Mouse (Mus musculus): ENCODE data around the gene Syt13. TPM values are rescaled to one million over a fixed set of nuclear protein-coding genes. Genes with fewer than 3 reads are reported as not detected.

The Syt13 gene
- total RNA-seq (2023), result not detected

DNA sequence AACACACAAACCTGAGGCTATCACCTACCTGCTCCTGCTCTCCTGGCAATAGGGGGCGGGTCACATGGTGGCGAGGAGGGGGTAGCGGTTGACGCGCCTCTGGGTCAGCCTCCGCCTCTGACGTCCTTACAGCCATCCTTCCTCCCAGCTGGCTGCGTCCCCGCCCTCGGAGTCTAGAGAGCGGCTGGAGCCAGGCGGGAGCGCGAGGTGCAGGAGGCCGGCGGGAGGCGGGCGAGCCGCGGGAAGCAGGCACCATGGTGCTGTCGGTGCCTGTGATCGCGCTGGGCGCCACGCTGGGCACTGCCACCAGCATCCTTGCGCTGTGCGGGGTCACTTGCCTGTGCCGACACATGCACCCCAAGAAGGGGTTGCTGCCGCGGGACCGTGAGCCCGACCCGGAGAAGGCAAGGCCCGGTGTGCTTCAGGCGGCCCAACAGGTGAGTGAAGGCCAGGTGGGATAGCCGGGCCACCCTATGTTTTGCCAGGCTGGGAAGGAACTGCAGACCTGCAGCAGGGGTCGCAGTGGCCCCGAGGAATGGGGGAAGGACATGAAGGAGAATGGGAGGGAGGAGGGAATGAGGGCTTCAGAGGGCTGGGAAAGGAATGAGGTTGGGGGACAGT lies at the start of gene Syt13:
Syt13 (plus strand) TSS at position 166 of the 621 bp plus-strand sequence.

Other genes starting within 250 kb of the Syt13 start
- 1 to 10 TPM; 3.1 to 5.8 TPM for gene Prdm11, start 131.1 kb downstream of the Syt13 start, total RNA-seq (2023)